Mouse (Mus musculus) hindbrain, embryonic 16.5 days (tissue): ENCODE measurements around the gene Actl10. TPM values are rescaled to one million over a fixed set of nuclear protein-coding genes. Genes with fewer than 3 reads are reported as not detected.

Experiments used
- ATAC-seq: fragments of 200-750 bp; cut with Nextera tagmentation; 2 replicates; pipeline ENCODE4 v1.8.0; 2017; ENCODE audit warnings: moderate TSS enrichment, moderate library complexity
- H3K27ac ChIP-seq: fragments of 300-500 bp; sonication (generic); 2 replicates; pipeline ENCODE4 v1.5.1; 2014; ENCODE audit warnings: low read depth, mild to moderate bottlenecking, control low read depth, low read length, moderate library complexity
- H3K27me3 ChIP-seq: fragments of 300-500 bp; sonication (generic); replicated peaks from 2 replicates; pipeline ENCODE4 v1.6.1; 2014; ENCODE audit warnings: low read length; ENCODE audit not compliant: control insufficient read depth, insufficient read depth
- H3K36me3 ChIP-seq: fragments of 300-500 bp; sonication (generic); 2 replicates; pipeline ENCODE4 v1.6.1; 2014; ENCODE audit warnings: mild to moderate bottlenecking, low read length, moderate library complexity, mixed read lengths; ENCODE audit not compliant: control insufficient read depth, insufficient read depth
- H3K4me1 ChIP-seq: fragments of 300-500 bp; sonication (generic); 2 replicates; pipeline ENCODE4 v1.6.1; 2014; ENCODE audit warnings: low read depth, low read length; ENCODE audit not compliant: control insufficient read depth, insufficient read depth
- H3K4me2 ChIP-seq: fragments of 300-500 bp; sonication (generic); 2 replicates; pipeline ENCODE4 v1.6.1; 2014; ENCODE audit warnings: mild to moderate bottlenecking, low read length, control low read depth, moderate library complexity
- H3K4me3 ChIP-seq: fragments of 300-500 bp; sonication (generic); 2 replicates; pipeline ENCODE4 v1.5.1; 2014; ENCODE audit warnings: mild to moderate bottlenecking, low read length, control low read depth, moderate library complexity
- H3K9ac ChIP-seq: fragments of 300-500 bp; sonication (generic); 2 replicates; pipeline ENCODE4 v1.6.1; 2014; ENCODE audit warnings: low read depth, mild to moderate bottlenecking, control low read depth, low read length, moderate library complexity
- H3K9me3 ChIP-seq: fragments of 300-500 bp; sonication (generic); 2 replicates; pipeline ENCODE4 v1.6.1; 2014; ENCODE audit warnings: mild to moderate bottlenecking, low read length, moderate library complexity; ENCODE audit not compliant: control insufficient read depth
- WGBS: fragments of 180-500 bp; shearing (Covaris S2); extraction: QIAGEN DNeasy Blood & Tissue Kit; methylation state at CpG from one replicate; pipeline ENCODE4 v1.1.7; 2014; 5-methylcytosine and 5-hydroxymethylcytosine counted together
- polyA plus RNA-seq: library from polyadenylated mRNA; unstranded; fragments of >200 nt; fragmentation: Nextera tagmentation; extraction: Ambion mirVana; gene quantifications from 2 replicates; pipeline ENCODE4 v1.2.1, GENCODE M21; 2015

Actl10 gene
- polyA plus RNA-seq, 1 experiment from 2014 or later = 0.50 TPM

GRCm38 (mm10) chr2:154546711-154547110, 4.9 kb upstream of the Actl10 start, which contains the start of gene 1700003F12Rik:
1700003F12Rik (plus strand) TSS chr2:154547085.
- ATAC-seq = no peak
- Histone ChIP-seq H3K27ac (no peak within 1 kb of the TSS), H3K4me1 (peaks cover 14% of the 10 kb centered on the region), H3K36me3 (0 out of 2 replicates have a peak, but pooled peaks cover 2% of the 10 kb centered on the region), H3K9me3 (no peaks in the 10 kb centered on the region), H3K4me2 (no peak within 1 kb of the TSS), H3K27me3 (no peaks in the 10 kb centered on the region; the same call in 1 of the 2 replicates), H3K4me3 (no peak within 1 kb of the TSS), H3K9ac (no peak within 1 kb of the TSS)
- 90% methylated on average over 10 of the region's 10 CpGs for WGBS

- no peak for ATAC-seq
- Histone ChIP-seq H3K27ac (no peak overlapping the region), H3K27me3 (no peaks in the 10 kb centered on the region; the same call in 1 of the 2 replicates), H3K9ac (no peak overlapping the region), H3K36me3 (0 out of 2 replicates have a peak, but pooled peaks cover 2% of the 10 kb centered on the region), H3K9me3 (no peaks in the 10 kb centered on the region), H3K4me2 (peak overlapping the region; percentile 88), H3K4me1 (peaks cover 25% of the 10 kb centered on the region), H3K4me3 (no peak overlapping the region)
- WGBS = 52% methylated on average over 3 of the region's 3 CpGs
These were observed 2.9 kb upstream of the Actl10 start for GRCm38 (mm10) chr2:154548688-154549087.

GRCm38 (mm10) chr2:154549127-154549885, 2.3 kb upstream of the Actl10 start:
- Histone ChIP-seq H3K9ac (peak overlapping the region; percentile 75), H3K27ac (no peak overlapping the region), H3K36me3 (0 out of 2 replicates have a peak, but pooled peaks cover 2% of the 10 kb centered on the region), H3K4me1 (peaks cover 23% of the 10 kb centered on the region), H3K4me2 (peak overlapping the region; percentile 88), H3K9me3 (no peaks in the 10 kb centered on the region), H3K4me3 (peak overlapping the region; percentile 50), H3K27me3 (no peaks in the 10 kb centered on the region; the same call in 1 of the 2 replicates)
- WGBS = 4% methylated on average over 39 of the region's 48 CpGs
- peak; percentile 76 for ATAC-seq

GRCm38 (mm10) chr2:154549886-154550189, 1.7 kb upstream of the Actl10 start:
- H3K36me3 ChIP-seq = 0 out of 2 replicates have a peak, but pooled peaks cover 2% of the 10 kb centered on the region
- peak overlapping the region; percentile 88 for H3K4me2 ChIP-seq
- peak overlapping the region; percentile 50 for H3K4me3 ChIP-seq
- peak overlapping the region; percentile 75 for H3K9ac ChIP-seq
- no peak overlapping the region for H3K27ac ChIP-seq
- no peak for ATAC-seq
- peaks cover 22% of the 10 kb centered on the region for H3K4me1 ChIP-seq
- WGBS = 17% methylated on average over 13 of the region's 20 CpGs
- H3K9me3 ChIP-seq = no peaks in the 10 kb centered on the region
- no peaks in the 10 kb centered on the region; the same call in 1 of the 2 replicates for H3K27me3 ChIP-seq

- Histone ChIP-seq H3K36me3 (0 out of 2 replicates have a peak, but pooled peaks cover under 1% of the 10 kb centered on the region), H3K4me2 (no peak overlapping the region), H3K9me3 (no peaks in the 10 kb centered on the region), H3K4me1 (peaks cover 22% of the 10 kb centered on the region), H3K4me3 (no peak overlapping the region), H3K27me3 (no peaks in the 10 kb centered on the region; the same call in 1 of the 2 replicates), H3K9ac (no peak overlapping the region), H3K27ac (no peak overlapping the region)
- WGBS = 67% methylated on average over 2 of the region's 2 CpGs
- no peak for ATAC-seq
These were observed 639 bp upstream of the Actl10 start for GRCm38 (mm10) chr2:154550937-154551336.

- WGBS = 35% methylated on average over 21 of the region's 21 CpGs
- peak overlapping the region; percentile 65; the same call in 1 of the 2 replicates for H3K27ac ChIP-seq
- no peak for ATAC-seq
- no peaks in the 10 kb centered on the region for H3K9me3 ChIP-seq
- peak overlapping the region; percentile 42 for H3K4me2 ChIP-seq
- no peak overlapping the region for H3K4me3 ChIP-seq
- H3K36me3 ChIP-seq = no peaks in the 10 kb centered on the region
- no peaks in the 10 kb centered on the region; the same call in 1 of the 2 replicates for H3K27me3 ChIP-seq
- H3K4me1 ChIP-seq = peaks cover 23% of the 10 kb centered on the region
- H3K9ac ChIP-seq = peak overlapping the region; percentile 29
These were observed 351 bp downstream of the Actl10 start for GRCm38 (mm10) chr2:154551927-154552326.

- Histone ChIP-seq H3K36me3 (no peaks in the 10 kb centered on the region), H3K4me2 (peak overlapping the region; percentile 42), H3K4me3 (no peak overlapping the region), H3K27ac (peak overlapping the region; percentile 65), H3K9ac (peak overlapping the region; percentile 29), H3K27me3 (no peaks in the 10 kb centered on the region; the same call in 1 of the 2 replicates), H3K9me3 (no peaks in the 10 kb centered on the region), H3K4me1 (peaks cover 28% of the 10 kb centered on the region)
- WGBS = 21% methylated on average over 27 of the region's 27 CpGs
- peak; percentile 73 for ATAC-seq
These were observed 890 bp downstream of the Actl10 start for GRCm38 (mm10) chr2:154552424-154552907.

GRCm38 (mm10) chr2:154555235-154555634, 3.7 kb downstream of the Actl10 start:
- no peak for ATAC-seq
- no peaks in the 10 kb centered on the region; the same call in 1 of the 2 replicates for H3K27me3 ChIP-seq
- H3K36me3 ChIP-seq = no peaks in the 10 kb centered on the region
- peaks cover 33% of the 10 kb centered on the region for H3K4me1 ChIP-seq
- no peak overlapping the region for H3K4me3 ChIP-seq
- no peaks in the 10 kb centered on the region for H3K9me3 ChIP-seq
- H3K27ac ChIP-seq = no peak overlapping the region
- no peak overlapping the region for H3K4me2 ChIP-seq
- 64% methylated on average over 6 of the region's 6 CpGs for WGBS
- H3K9ac ChIP-seq = no peak overlapping the region

- H3K4me3 ChIP-seq = no peak overlapping the region
- H3K4me1 ChIP-seq = peaks cover 26% of the 10 kb centered on the region
- no peak for ATAC-seq
- no peak overlapping the region for H3K27ac ChIP-seq
- H3K9me3 ChIP-seq = no peaks in the 10 kb centered on the region
- H3K27me3 ChIP-seq = no peaks in the 10 kb centered on the region
- peak overlapping the region; percentile 3; the same call in 1 of the 2 replicates for H3K9ac ChIP-seq
- H3K36me3 ChIP-seq = no peaks in the 10 kb centered on the region
- 50% methylated on average over 5 of the region's 5 CpGs for WGBS
- peak overlapping the region; percentile 83 for H3K4me2 ChIP-seq
These were observed 5.7 kb downstream of the Actl10 start for GRCm38 (mm10) chr2:154557184-154557832.
